Mouse (Mus musculus): ENCODE measurements around the gene 2700081O15Rik.

- TF ChIP-seq POLR2A (IDR thresholded peaks at IDR 0.05; ENCODE audit: borderline replicate concordance, extremely low read depth, insufficient read depth, insufficient read length, poor library complexity, severe bottlenecking) = no peak
- no peak for TF ChIP-seq CTCF (IDR thresholded peaks at IDR 0.05; ENCODE audit: borderline replicate concordance, extremely low read depth, insufficient read depth, insufficient read length)
Measured at GRCm38 (mm10) chr19:7458901-7459300, 41.5 kb downstream of the 2700081O15Rik start.
